Mouse (Mus musculus) regulatory T cell (primary cell): Measurements from ENCODE around the gene Slc9b1.

Experiments used
- in situ Hi-C: fragments of 300-600 bp; cut with MboI, MseI; formaldehyde crosslinking; loops from one replicate; pipeline ENCODE4 v1.15.1; 2025; ENCODE audit warnings: high pct_unique_total_duplicates

Gene Slc9b1

DNA sequence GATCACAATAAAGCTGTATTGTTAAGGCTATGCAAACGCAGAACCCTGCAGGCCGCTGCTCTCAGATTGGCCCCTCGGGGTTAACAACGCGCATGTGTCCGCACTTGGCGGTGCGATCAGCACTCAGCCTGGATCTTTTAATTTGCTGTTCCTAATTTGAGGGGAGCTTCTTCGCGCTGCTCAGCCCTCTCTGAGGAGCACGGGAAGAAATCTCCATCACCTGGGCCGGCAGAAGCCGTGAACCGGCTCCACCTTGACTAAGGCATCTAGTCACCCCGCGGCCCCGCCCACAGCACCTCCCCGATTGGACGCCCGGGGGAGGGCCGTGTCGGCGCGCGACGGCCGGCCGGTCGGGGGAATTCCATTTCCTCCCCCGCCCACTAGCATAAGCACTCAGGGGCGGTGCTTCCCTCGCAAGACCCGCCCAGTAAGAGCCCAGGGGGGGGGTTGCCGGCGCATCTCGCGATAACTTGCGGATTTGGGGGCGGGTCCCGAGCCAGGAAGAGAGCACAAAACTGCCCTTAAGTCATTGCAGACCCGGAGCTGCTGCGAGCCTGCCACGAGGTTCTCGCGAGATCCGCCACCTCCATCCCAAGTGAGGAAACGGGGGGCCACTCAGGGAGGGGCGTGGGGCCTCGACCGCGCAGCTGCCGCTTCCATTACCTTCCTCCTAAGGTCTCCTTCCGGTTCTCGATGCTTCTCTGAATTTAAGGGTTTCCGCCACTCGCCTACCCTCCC is 90.1 kb downstream of the Slc9b1 start, which contains the start of gene Ube2d3:
Gene Ube2d3 (plus strand): TSS at position 392 of the 738 bp plus-strand sequence.
- in situ Hi-C loops, result no loop called here

DNA sequence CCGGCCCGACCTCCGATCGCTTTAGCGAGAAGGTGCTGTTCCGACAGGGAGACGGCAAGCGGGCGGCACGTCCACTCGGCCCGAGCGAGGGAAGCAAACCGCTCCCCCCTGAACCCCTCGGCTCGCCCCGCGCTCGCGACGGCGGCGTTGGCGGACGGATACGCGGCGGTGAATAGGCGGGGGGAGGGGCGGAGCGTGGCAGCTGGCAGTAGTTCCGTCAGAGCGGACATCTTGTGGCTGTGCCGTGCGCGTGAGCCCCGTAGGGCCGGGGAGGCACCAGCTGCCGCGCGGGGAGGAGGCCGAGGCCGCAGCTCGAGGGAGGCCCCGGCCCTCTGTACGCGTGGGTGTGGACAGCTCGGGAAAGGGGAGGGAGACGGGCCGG is 90.7 kb downstream of the Slc9b1 start:
- in situ Hi-C loops, result no loop called here

DNA sequence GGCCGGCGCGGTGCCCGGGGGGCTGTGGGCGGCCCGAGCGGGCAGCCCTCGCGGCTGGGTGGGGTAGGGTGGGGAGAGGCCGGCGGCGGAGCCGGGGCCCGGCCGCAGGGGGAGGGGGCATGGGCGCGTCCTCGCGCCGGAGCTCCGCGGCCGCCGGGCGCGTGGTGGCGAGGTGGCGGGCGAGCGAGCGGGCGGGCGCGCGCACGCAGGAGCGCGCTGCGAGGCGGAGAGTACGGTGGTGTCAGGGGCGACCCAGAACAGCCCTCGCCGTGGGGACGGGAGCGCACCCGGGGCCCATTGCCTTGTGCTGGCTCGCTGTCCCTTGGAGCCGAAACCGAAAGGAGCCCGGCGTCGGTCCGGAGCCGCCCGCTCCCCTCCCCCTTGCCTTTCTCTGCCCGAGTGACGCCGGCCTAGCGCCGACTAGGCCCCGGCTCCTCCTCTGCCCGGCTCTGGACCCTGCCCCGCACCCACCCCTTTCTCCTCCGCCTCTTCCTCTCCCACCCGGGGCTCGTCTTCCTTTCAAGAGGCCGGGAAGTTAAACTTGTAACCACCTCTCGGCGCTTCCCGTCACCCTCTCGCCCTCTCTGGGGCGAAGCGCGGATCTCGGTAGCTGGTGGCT is 91.2 kb downstream of the Slc9b1 start:
- in situ Hi-C loops, result no loop called here

DNA sequence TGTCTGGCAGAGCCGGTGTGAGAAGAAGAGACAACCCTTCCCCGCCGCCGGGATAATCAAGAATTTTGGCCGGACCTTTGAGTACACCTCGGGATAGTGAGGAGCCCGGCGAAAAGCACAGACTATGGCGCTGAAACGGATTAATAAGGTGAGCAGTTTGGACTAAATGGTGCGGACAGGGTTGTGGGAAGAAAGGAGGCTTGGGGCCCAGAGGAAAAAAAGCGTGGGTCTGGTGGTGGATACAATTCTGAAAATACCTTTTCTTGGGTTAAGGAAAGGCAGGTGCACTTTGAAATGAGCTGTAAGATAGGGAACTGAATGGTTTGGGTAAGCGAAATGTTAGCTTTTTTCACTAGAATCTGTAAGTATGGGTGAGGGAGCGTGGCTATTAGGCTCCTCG is 91.8 kb downstream of the Slc9b1 start:
- in situ Hi-C loops, result no loop called here

DNA sequence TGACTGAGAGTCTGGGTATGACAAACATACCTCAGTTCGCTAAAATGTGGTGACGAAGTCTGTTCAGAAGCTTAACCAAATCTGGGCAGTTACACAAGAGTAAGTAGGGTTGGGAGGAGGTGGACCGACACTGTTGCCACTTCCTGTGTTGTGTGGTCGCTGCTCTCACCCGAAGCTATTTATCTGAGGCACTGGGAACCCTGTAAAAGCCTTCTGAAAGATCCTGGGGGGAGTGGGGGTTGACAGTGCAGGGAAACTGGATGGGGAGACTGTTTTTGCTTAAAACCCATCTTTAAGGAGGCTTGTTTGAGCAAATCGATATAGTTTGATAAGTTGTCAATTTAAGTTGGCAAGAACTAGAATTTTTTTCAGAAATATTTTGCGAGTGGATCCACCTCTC is 92.4 kb downstream of the Slc9b1 start:
- in situ Hi-C loops, result no loop called here

DNA sequence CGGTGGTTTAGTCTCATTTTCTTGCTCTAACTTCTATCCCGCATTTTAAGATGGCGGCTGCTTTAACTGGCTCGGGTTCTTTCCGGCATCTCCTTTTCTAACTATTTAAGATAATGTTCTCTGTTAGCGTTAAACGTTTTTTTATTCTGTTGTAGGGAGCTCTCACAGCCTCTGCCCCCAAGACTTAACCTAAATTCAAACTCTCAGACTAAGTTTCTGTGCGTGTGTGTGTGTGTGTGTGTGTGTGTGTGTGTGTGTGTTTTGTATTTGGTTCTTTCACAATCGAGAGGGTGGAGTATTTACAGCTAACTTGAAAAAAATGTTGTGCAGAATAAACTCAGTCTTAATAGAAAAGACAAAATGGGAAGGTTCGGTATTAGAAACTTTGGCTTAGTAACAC is 92.8 kb downstream of the Slc9b1 start:
- in situ Hi-C loops, result no loop called here

DNA sequence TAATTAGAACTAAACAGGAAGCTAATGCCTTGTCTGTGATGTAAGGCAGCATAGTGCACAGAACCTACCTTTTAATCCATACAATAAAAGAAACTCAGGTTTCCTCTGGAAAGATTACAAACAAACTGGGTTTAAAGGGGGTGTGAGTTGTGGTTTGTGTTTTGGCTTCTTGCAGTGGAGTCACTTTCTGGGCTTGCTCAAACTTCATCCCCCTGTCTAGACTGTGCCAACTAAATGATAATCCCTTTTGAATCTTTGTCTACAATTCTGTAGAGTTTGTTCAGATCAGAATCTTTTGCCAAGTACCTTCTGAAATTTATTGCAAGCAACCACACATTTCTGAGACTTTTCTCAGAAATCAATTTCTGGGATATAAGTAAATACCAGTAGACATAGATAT is 97.1 kb downstream of the Slc9b1 start:
- in situ Hi-C loops, result no loop called here
